Mouse (Mus musculus) adrenal gland, postnatal 4 days (tissue): Measurements from ENCODE around the gene Epx. TPM values are rescaled to one million over a fixed set of nuclear protein-coding genes. Genes with fewer than 3 reads are reported as not detected.
"Not testable (repeated sequence)": the region's sequence is repeated elsewhere in the genome, so short reads cannot be mapped to it uniquely, and the experiment has no call there.

Experiments
- DNase-seq, 2 experiments: peaks; one replicate each; pipeline ENCODE4 v3.0.0; 2021 to 2022; ENCODE audit warnings: low spot score in 2 of 2, mixed read lengths in 2 of 2
- long read RNA-seq, 2 experiments: library from polyadenylated mRNA; stranded (forward); transcript quantifications; one replicate each; pipeline ENCODE4 v2.0.0; 2021
- total RNA-seq, 2 experiments: library from RNA; stranded (reverse); gene quantifications; 2 replicates each; pipeline ENCODE4 v1.2.3; 2021

The Epx gene
- total RNA-seq, result under 1 TPM; 0.45 to 0.99 TPM
- long read RNA-seq, experiment 1, result 0 reads
- long read RNA-seq, experiment 2, result 0 reads

DNA sequence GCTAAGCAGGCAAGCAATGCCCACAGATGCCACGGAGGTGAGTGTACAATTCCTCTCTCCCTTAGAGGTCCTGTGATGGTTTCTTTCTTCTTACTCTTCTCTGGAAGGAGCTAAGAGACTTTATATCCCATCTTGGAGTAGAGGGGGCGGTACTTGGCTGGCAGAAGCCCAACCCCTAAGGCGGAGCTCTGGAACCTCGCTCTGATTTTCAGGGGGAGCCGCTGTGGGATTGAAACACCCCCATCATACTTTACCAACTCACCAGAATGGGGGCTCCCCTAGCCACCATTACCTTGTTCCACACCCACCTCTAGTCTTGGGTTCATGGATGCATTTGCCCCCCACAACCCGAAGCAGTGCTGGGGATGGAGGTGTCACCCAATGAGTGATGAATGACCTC lies at the start of gene Epx:
Epx (minus strand) TSS at position 101 of the 400 bp plus-strand sequence.
- no peak for DNase-seq

DNA sequence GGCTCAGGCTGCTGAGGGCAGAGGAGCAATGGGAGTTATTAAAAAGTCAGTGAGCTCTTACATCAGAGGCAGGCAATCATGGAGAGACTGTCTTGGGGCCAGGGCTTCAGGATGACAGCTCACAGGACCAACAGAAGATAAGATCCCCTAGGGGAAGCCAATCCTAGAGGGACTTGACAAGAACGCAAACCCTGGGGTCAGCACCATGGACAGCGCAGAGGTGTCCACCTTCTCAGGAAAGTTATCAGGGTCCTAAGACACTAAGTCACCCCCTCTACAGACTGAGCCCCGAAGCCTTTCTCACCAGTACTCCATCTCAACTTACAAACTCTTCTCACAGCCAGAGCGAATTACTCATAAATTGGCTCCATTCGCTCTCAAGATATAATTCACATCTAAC lies 45.6 kb upstream of the Epx start, which contains the start of gene Olfr464:
Olfr464 (minus strand) TSS at position 2 of the 400 bp plus-strand sequence.
- DNase-seq, result no peak

DNA sequence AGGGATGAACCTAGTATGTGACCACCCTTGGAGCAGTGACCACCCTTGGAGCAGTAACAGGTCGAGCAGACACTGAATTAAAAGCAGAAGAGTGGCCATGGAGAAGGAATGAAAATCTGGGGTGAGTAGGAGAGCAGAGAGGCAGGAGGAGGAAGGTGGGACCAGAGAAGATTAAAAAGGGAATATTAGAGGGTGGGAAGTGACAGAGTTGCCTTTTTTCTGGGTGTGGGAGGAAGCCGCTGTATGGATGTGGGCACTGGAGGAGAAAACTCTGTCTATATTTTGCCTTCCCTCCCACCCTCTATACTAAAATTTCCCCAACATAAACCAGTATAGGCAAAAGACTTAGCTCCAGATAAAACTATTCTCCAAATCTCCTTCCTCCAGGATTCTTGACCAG lies 45.0 kb upstream of the Epx start:
- no peak for DNase-seq

DNA sequence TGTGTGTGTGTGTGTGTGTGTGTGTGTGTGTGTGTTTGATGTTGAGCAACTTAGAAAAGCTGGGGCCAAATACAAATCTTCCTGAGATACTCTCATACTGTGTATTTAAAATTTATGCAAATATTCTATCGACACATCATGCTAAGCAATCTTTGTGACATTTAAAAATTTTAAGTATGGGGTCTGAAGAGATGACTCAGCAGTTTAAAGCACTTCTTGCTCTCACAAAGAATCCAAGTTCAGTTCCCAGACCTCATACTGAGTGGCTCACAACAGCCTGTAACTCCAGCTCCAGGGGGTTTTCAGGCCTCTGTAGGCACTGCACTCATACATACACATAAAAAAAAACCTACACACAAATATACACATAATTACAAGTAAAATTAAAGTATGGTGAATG lies 40.7 kb upstream of the Epx start:
- no peak for DNase-seq

DNA sequence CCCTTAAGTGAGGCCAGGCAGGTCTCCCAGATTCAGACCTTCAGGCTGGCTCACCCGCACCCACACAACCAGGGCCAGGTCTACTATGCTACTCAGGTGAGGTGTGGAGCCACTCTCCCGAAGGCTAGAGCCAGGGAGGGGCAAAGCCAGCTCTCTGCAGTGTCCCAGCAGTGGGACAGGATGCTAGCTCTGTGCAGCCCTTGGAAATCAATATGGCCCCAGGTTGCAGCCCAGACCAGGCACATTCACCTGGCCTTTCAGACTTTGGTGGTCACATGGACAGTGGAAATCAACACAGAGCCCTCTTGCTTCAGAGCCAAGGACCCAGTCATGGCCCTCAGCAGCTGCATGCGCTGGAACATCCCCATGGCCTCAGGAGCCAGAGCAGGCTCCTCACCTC lies 29.0 kb upstream of the Epx start:
- DNase-seq, result no peak

DNA sequence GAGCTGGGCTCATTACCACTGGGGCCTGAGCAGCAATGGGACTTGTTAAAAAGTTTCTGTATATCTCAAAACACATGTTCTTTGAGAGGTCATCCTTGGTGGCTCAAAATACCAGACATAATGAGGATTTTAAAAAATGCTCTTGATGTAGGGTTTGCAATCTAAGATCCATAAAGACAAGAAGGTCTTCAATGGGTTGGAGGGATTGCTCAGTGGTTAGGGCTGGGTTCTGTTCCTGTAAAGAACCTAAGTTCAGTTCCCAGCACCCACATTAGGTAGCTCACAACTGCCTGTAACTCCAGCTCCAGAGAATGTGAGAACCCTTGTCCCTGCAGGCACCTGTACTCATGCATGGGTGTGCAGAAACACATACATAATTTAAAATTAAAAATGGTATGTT lies 22.0 kb upstream of the Epx start, which contains the start of gene Olfr463:
Olfr463 (minus strand) TSS at position 101 of the 400 bp plus-strand sequence.
- DNase-seq, result no peak

DNA sequence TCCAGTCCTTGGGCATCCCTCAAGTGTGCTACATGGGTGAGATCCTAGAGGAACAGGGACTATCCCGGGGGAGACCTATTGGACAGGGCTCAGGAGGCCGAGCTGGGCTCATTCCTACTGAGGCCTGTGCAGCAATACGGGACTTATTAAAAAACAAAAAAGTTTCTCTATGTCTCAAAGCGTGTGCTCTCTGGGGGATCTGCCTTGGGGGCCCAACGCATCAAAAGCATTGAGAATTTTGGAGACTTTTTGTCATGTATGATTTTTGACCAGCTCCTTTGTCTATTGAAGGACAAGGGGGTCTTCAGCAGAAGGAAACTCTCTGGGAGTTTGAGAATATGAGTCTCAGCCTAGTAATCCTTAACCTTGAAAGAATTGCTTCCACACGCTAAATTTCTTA lies 16.8 kb upstream of the Epx start, which contains the start of gene Olfr462:
Olfr462 (minus strand) TSS at position 101 of the 400 bp plus-strand sequence.
- DNase-seq, result no peak

DNA sequence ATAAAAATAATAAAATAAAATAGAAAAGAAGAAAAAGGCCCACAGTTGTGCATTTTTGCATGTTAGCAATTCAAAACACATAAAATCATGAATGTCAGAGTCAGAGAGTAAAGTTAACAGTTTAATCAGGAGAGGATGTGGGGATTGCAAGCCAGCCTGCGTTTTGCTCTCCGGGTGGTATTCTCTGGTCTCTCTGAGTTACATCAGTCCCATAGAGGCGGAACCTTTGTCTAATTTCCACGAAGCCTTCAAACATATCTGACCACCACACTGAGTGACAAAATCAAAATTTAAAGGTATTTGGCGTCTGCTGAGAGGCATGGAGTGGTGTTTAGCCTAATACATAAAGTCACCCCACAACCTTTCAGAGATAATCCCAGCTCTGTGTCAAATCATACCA lies 9.5 kb upstream of the Epx start:
- no peak for DNase-seq

DNA sequence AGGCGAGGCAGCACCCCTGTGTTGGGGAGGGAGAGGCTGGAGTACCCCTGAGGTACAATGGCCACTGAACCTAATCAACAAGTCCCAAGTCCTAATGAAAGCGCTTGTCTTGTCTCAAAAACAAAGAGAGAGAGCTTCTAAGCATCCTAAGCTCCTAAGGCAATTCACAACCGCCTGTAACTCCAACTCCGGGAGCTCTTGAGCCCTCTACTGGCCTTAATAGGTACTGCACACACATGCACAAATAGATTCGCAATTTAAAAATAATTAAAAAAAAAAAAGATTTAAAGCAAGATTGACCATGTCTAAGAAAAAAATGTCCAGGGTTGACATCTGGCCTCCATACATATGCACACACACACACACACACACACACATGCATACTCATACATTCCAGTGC lies 8.2 kb upstream of the Epx start:
- DNase-seq, result no peak

DNA sequence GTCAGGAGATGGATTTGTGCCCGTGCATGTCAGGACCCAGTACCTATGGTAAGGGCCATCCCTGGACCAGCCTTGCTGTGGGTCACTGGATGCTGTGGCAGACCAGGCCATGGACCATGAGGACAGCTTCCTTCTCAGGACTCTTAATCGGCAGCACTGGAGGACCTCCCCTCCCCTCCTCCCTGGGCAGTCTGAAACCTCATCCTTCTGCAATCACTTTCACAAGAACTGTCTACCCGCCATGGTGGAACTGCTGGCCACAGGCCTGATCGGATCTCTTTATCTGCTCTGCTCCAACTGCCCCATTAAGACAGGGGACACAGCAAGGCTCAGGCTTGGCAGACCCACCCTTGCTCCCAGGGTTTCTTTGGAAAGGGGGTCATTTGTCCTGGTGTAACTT lies 6.4 kb upstream of the Epx start:
- no peak for DNase-seq

DNA sequence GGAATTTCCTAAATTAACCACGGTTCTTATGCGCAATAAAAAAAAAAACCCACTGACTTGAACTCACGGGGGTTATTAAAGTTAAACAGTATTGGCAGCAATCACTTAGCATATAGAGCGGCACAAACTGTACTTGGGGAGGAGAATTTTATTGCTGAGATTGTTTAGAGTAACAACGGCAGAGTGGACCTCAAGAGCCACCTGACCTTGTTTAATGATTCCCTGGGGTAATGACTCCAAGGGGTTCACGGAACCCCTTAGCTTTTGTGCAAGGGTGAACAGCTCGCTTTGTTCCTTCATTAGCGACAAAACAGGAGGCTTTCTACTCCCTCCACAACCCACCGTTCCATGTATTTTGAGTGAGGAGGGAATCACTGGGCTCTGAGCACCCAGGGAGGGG lies 4.5 kb upstream of the Epx start:
- no peak for DNase-seq

DNA sequence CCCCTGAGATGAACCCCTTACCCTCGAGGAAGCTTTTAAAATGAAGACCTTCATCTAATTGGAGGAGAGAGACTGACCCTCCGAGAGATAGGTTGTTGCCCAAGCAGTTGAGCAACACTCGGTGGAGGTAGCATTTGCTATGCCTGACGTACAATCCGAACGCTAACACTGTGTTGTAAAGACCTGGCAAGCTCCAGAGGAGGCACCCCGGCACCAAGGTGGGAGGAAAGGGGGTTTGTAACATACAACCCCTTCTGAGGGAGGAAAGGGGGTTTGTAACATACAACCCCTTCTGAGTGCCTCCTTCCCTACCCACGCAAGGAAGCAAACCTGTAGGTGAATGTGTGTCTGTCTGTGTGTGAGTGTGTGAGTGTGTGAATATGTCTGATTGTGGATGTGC lies 3.6 kb downstream of the Epx start:
- DNase-seq, result no peak

DNA sequence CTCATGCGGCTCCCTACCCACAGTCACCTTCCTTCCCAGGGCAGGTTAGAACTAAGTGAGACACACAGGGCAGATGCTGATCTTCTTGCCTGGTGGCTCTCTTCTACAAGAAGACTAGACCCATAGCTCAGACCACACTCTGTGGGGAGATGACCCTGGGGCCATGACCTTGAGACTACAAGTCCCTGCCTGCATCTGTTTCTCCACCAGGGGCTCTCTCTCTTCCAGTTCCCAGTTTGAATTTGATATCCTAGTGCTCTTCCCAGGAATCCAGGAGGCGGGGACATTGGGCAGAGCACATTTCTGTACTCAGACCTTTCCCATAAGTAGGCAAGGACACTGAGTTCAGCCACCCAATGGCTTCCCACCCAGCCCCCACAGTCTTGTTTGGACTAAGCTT lies 5.2 kb downstream of the Epx start:
- DNase-seq, result no peak

DNA sequence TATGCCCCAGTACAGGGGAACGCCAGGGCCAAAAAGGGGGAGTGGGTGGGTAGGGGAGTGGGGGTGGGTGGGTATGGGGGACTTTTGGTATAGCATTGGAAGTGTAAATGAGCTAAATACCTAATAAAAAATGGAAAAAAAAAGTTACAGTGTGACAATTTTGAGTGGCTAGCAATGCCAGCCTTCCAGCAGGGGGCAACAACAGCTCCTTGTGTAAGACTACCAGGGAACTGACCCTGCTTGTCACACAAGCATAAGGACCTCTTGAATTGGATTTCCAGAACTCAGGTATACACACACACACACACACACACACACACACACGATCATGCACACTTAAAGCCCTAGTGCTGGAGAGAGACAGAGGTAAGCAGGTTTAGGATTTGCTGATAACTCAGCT lies 8.4 kb downstream of the Epx start:
- DNase-seq, result not testable (repeated sequence)

DNA sequence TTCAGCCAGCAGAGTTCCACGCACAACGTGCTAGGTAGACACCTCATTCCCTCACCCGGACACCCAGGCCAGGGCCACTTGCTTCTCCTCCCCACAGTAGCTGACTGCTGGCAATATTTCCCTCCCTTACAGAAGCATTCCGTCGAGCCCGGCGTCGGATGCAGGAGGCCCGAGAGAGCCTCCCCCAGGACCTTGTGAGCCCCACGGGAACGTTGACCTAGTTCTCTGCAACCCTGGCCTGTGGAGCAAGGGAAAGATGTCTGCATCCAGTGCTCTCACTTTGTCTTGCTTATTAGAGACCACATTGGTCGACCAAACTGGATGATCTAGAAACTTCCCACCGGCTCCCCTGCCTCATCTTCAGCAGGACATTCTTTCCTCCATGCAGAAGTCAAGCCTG lies 12.5 kb downstream of the Epx start:
- no peak for DNase-seq

DNA sequence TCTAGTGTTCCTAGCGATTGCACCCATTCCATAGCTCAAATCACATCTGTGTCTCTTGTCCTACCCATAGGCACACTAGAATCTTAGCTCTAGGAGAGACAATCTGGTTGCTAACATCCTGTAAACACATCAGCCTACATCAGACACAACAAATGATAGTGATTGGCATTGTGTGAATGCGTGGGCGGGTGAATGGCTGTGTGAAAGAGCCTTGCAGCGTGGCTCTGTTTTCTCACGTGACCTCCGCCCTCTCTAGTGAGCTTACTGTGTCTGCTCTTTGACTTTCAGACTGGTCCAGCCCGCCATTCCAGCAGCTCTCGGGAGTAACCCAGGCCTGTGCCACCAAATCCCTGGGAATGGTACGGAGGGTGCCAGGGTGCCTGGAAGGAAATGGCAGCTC lies 14.9 kb downstream of the Epx start:
- DNase-seq, result no peak

DNA sequence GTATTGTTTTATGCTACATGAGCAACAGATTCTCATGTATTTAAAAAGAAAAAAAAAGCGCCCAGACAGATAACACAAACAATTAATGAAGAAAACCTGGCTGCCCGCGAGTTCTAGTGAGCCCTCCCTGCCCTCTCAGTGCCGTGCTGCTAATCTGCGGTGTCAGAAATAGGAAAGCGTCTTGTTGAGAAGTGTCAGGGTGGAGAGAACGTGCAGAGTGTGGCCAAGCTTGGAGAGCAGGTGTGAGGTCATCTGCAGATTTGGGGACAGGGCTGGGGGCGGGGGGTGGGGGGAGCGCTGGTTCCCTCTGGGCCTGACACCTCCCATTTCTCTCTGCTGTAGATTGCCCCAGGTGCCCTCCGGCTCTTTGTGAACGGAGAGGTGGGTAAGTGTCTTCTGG lies 16.1 kb downstream of the Epx start:
- DNase-seq, result no peak

DNA sequence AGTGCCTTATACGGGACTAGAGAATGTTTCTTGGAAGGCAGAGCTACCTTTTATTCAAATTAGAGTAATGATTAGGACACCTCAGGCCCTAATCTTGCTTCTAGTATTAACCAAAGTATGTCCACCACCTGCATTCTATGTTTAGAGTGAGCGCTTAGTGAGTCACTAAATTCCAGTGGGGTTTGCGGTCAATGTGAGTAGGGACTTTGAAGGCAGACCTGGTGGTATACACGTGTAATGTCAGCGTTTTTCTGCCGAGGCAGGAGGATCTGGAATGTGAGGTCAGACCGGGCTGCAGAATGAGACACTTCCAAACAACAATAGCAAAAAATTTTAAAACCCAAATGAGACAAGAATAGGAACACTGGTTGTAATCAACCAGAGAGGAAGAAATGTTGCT lies 20.8 kb downstream of the Epx start:
- no peak for DNase-seq

DNA sequence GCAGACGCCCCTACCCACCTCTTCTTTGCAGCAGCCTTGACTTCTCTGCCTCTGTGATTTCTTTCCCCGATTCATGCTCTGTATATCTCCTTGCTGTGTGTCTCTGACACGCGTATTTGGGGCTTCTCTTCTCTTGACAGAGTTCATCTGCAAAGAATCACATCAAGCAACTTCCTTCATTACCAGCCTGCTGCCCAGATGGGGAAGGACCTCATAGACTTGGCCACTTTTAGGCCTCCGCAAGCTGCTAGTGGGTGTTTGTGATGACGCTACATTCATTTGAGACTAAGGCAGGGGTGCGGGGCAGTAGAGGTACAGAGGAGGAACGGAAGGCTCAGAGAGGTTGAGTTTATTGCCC lies 21.8 kb downstream of the Epx start:
- no peak for DNase-seq

DNA sequence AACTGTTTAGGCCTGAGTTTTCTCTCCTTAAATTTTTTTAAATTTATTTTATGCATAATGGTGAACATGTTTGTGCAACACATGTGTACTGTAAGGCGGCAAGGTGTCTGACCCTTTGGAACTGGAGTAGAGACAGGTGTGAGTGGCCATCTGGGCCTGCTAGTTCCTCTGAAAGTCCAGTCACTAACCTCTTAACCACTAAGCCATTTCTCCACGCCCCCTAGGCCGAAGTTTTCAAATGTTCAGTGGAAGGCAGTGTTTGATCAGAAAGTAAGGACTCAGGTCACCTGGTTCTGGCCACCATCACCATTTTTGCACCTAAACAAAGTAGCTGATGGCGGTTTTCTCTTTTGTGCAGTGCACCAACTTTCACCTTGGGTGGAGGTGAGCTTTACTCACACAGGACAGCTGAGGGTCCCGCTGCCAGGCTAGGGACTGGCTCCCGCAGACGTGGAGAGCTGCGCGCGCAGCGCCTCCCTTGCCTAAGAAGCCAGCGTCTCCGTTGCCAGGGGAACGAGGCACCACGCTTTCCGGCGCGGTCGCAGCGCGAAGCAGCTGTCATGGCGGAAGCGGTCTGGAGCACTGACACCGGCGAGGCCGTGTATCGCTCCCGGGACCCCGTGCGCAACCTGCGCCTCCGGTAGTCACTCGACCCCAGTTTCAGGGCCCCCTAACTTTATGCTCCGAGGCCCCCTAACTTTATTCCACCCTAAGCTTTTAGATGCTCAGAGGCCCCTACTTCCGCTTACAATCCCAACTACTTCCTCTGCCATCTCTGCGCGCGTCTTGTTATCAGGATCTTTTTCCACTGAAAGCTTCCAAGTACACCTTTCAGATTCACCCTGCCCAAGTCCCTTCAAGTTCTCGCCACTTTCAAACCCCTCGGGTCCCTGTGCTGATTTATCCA lies 22.4 kb downstream of the Epx start, which contains the start of gene Mks1:
Mks1 (plus strand) TSS at position 526 of the 907 bp plus-strand sequence.
- peak; percentile 80 for DNase-seq

DNA sequence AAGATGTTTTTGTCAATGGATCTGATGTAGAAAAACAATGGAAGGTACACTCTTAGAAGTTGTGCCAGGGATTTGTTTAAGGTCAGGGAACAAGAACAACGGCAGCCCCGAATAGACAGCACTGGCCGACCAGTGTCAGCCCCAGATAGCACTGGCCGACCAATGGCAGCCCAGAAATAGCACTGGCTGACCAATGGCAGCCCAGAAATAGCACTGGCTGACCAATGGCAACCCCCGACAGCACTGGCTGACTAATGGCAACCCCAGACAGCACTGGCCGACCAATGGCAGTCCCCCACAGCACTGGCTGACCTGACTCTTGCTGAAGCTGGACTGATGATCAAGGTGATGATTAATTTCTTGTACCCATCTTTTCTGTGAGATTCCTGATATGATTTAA lies 27.5 kb downstream of the Epx start:
- DNase-seq, result no peak

DNA sequence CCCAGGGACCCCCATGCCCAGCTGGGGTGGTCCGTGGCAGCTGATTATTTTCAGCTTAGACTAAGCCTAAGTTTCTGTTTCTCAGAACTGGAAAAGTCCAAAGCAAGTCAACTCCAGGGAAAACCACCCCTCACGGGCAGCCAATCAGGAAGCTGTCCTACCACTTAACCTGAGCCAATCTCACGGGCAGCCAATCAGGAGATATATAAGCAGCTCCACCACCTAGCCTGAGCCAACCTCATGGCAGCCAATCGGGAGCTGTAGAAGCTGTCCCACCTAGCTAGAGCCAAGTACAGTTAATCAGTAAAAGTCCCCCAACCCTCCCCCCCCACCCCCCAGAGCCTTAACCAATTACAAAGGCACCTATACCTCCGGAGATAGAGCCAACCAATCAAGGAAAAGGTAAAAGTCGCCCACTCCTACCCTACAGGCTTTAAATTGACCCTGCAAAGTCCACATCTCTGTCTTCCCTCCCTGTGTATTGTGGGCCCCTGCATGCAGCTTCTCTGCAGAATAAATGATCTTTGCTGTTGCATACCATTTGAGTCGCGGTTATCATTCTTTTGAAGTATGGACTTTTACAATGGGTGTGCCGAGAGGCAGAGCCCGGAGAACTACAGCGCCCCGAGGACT lies 28.3 kb downstream of the Epx start:
- DNase-seq, result no peak
